Mouse (Mus musculus): ENCODE results near the gene Gfod1.

Gene Gfod1

DNA sequence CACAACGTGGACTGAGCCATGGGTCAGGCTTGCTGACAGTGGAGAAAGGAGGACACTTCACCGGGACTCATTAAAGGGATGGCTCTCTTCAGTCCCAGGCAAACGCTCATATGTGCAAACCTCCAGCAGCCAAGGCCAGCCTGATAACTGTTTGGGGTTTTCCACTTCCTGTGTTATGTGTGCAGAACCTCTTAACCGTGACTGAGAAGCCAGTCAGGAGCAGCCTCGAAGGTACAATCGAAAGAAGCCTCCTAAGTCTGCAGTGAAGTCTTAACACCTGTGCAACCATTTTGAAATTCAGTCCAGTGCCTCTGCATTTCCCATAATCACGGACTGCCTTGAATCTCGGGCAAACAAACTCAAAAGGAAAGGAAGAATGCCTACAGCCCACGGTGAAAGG, 3.1 kb downstream of the Gfod1 start:
- in situ Hi-C loops (cut with MboI; ENCODE audit: unreplicated experiment in 2 of 2), result no loop called here

- in situ Hi-C loops (cut with MboI; ENCODE audit: unreplicated experiment in 2 of 2), result no loop called here
These were observed 3.6 kb downstream of the Gfod1 start for GRCm38 (mm10) chr13:43300366-43300765.

DNA sequence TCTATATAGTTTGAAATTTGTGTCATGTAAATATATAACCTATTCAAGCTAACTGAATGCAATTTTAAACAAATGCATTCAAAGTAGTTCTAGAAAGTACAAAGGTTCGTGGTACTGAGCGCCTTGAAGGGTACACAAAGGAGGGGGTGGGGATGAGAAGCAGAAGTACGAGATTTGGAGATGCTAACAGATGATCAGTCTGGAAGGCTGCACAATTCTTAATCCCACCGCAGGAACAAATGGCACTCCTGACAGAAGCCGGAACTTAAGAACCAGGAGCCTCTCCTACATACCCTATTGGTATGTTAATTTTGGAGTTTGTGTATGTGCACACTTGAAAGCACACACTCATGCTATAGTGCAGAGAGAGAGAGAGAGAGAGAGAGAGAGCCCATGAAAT, 4.8 kb downstream of the Gfod1 start:
- in situ Hi-C loops (cut with MboI; ENCODE audit: unreplicated experiment in 2 of 2), result loop anchor here in 1 of 2 experiments (5.0 kb wide), 1 partner anchor 47 kb away; no protein-coding TSS in a partner anchor

DNA sequence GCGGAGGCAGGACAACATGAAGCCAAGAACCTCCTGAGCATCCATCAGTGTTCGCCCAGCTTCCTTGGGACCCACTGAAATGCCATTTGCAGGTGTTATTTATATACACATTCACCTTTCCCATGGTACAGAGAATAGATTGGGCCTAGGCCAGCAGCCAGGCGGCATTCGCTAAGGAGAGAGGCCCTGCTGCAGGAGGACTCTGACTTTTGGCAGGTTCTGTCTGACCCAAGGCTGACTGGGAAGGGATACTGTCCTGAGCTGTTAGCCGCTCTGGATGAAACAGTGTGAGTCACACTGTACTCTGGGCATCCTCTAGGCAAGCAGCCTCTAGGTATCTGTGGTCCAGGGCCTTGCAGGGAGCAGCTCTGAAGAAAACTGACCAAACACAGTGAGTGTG, 6.4 kb downstream of the Gfod1 start:
- in situ Hi-C loops (cut with MboI; ENCODE audit: unreplicated experiment in 2 of 2), result loop anchor here in 1 of 2 experiments (5.0 kb wide), 1 partner anchor 45 kb away; no protein-coding TSS in a partner anchor

GRCm38 (mm10) chr13:43296140-43296805, 7.7 kb downstream of the Gfod1 start:
- in situ Hi-C loops (cut with MboI; ENCODE audit: unreplicated experiment in 2 of 2), result loop anchor here in 1 of 2 experiments (5.0 kb wide), 1 partner anchor 44 kb away; no protein-coding TSS in a partner anchor

GRCm38 (mm10) chr13:43295684-43296083, 8.3 kb downstream of the Gfod1 start:
- in situ Hi-C loops (cut with MboI; ENCODE audit: unreplicated experiment in 2 of 2), result loop anchor here in 1 of 2 experiments (5.0 kb wide), 1 partner anchor 43 kb away; no protein-coding TSS in a partner anchor

- in situ Hi-C loops (cut with MboI; ENCODE audit: unreplicated experiment in 2 of 2), result loop anchor here in 1 of 2 experiments (5.0 kb wide), 1 partner anchor 43 kb away; no protein-coding TSS in a partner anchor
These were observed 8.9 kb downstream of the Gfod1 start for GRCm38 (mm10) chr13:43294957-43295590.

- in situ Hi-C loops (cut with MboI; ENCODE audit: unreplicated experiment in 2 of 2), result no loop called here
These were observed 11.1 kb downstream of the Gfod1 start for GRCm38 (mm10) chr13:43292892-43293291.

DNA sequence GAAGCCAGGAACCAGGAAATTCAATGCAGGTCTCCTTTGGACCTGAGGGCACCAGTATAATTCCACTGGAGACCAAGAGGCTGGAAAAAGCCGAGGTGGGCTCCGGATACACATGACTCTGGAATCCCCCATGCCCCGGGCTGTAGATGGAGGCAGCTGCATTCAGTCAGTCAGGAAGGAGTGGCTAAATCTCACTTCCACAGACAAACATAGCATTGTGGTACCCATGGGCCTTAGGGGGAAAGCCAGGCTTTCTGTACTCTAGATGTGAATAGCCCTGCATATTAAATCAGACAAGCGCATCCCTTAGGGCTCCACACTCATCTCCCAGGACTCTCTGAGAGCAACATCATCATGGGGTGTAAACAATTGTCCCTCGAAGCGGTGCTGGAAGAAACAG, 14.9 kb downstream of the Gfod1 start:
- in situ Hi-C loops (cut with MboI; ENCODE audit: unreplicated experiment in 2 of 2), result no loop called here

- in situ Hi-C loops (cut with MboI; ENCODE audit: unreplicated experiment in 2 of 2), result no loop called here
These were observed 15.5 kb downstream of the Gfod1 start for GRCm38 (mm10) chr13:43288444-43288843.

DNA sequence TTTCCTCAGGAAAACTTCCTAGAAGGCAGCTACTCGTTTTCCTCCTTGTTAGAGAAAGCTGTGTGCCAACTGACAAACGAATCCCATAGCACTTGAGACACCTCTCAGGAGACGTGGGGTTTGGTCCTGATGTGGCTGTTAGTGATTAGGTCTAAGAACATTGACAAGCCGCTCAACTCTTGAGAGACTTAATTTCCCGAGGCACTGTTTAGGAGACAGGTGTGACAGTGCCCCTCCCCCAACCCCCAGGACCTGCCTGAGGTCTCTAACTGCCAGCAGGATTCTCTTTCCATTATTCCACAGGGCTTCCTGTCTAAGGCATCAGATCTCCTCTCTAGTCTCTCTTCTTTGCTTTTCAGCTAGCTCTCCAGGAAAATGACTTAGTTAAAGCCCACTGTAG, 15.9 kb downstream of the Gfod1 start:
- in situ Hi-C loops (cut with MboI; ENCODE audit: unreplicated experiment in 2 of 2), result no loop called here

- in situ Hi-C loops (cut with MboI; ENCODE audit: unreplicated experiment in 2 of 2), result no loop called here
These were observed 17.1 kb downstream of the Gfod1 start for GRCm38 (mm10) chr13:43286836-43287235.

DNA sequence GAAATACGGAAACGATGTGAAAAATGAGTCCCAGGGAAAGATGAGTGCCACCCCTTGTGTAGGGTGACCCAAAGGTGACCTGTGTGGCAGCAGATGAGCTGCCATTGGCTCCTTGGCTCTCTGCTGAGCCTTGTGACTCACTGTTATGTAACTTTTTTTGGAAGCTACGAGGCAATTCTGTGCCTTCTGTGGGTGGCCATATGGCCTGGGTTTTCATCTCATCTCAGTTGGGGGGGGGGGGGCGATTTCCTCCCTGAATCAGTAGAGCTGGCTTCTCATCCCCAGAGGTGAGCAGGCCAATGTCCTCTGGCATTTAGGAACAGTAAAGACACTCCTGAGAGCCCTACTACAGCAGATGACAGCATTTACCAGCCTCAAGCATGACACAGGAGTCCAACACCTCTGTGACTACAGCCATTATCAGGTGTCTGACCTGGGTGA, 19.2 kb downstream of the Gfod1 start:
- in situ Hi-C loops (cut with MboI; ENCODE audit: unreplicated experiment in 2 of 2), result no loop called here

DNA sequence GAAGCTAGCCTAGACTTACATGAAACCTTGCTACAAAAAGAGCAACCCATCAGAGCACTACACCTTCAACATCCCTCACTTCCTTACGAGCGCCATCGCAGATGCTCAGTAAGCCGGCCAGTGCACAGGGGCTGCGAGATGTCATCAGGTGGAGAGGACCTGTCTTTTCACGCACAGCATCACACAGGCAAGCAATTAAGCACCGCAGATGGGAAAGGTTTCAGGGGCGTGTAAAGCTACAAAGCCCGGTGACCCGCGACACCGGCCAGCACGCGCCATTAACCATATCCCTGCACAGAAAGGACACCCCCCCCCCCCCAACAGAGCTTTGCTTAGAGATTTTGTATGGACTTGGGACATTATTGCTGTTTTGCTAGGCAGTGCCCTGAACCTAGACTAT, 30.1 kb downstream of the Gfod1 start:
- in situ Hi-C loops (cut with MboI; ENCODE audit: unreplicated experiment in 2 of 2), result no loop called here

GRCm38 (mm10) chr13:43272303-43273135, 31.5 kb downstream of the Gfod1 start:
- in situ Hi-C loops (cut with MboI; ENCODE audit: unreplicated experiment in 2 of 2), result no loop called here

DNA sequence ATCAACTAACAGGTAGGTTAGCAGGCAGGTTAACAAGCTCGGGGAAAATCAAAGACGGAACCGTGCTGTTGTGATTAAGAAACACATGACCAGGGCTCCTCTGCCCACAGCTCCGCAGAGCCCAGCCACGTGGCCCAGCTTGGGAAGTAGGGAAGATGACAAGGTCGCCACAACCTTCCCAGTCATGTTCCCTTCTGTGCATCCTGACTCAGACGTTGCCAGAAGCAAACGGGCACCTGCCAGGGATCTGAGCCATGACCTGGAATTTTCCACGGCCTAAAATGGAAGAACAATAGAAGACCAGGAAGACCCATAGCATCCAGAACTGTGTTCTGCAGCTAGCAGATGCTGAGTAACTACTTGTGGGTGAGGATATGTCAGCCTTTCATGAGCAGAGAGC, 32.5 kb downstream of the Gfod1 start:
- in situ Hi-C loops (cut with MboI; ENCODE audit: unreplicated experiment in 2 of 2), result no loop called here

DNA sequence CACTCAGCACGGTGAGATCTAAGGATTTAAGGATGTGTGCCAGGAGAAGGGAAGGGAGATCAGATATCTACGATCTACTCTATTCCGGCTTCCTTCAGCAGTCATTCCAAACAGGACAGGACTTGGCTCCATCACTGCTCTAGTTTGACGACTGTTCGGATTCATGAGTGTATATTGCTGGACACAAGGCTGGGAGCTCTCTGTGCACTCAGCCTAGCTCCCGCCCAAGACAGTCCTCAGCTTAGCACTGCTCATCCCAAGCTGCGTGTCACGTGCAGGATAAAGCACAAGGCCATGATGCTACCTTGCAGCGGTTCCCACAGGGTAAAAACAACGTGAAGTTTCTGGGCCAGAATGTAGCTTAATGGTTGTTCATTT, 33.8 kb downstream of the Gfod1 start:
- in situ Hi-C loops (cut with MboI; ENCODE audit: unreplicated experiment in 2 of 2), result no loop called here

- in situ Hi-C loops (cut with MboI; ENCODE audit: unreplicated experiment in 2 of 2), result no loop called here
These were observed 34.3 kb downstream of the Gfod1 start for GRCm38 (mm10) chr13:43269460-43270219.

GRCm38 (mm10) chr13:43268539-43269327, 35.2 kb downstream of the Gfod1 start:
- in situ Hi-C loops (cut with MboI; ENCODE audit: unreplicated experiment in 2 of 2), result no loop called here

DNA sequence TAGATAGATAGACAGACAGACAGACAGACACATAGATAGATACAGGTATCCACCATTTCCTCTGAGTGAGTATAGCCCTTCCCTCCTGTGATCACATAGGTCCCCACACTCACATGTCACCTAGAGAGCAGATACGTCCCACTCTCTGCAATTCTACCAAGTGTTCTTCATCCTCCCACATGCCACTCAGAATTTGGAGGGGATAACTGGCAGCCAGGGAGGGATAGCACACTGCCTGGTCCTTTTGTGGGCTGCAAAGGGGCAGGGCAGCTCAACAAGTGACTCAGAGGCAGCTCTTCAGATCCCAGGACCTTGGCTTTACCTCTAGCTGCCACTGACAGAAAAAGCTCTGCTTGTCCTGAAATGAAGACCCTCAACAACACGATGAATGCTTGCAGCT, 36.1 kb downstream of the Gfod1 start:
- in situ Hi-C loops (cut with MboI; ENCODE audit: unreplicated experiment in 2 of 2), result no loop called here
